Mouse (Mus musculus): ENCODE measurements around the gene Dsel. TPM values are rescaled to one million over a fixed set of nuclear protein-coding genes. Genes with fewer than 3 reads are reported as not detected.

Gene Dsel
- 8.5 and 8.6 TPM in 2 replicates for polyA plus RNA-seq (2016; fragmentation: Nextera tagmentation; extraction: Ambion mirVana)

- Histone ChIP-seq H3K27ac (peak within 1 kb of the TSS; percentile 95), H3K36me3 (replicated peaks) (peaks cover 6% of the 10 kb centered on the region; the same call in 1 of the 2 replicates), H3K27me3 (ENCODE audit: poor library complexity, severe bottlenecking) (no peaks in the 10 kb centered on the region), H3K4me1 (peaks cover 14% of the 10 kb centered on the region), H3K4me3 (peak within 1 kb of the TSS; percentile 83), H3K9me3 (no peaks in the 10 kb centered on the region)
- WGBS, result under 1% methylated on average over 33 of the region's 33 CpGs
- DNase-seq (ENCODE audit: extremely low spot score, low spot score), result peak; percentile 92
Observed at GRCm38 (mm10) chr1:111864779-111865165, at the start of gene Dsel. TSS of gene Dsel (minus strand) at chr1:111864918.

GRCm38 (mm10) chr1:111911424-111911823 is 46.7 kb upstream of the Dsel start:
- H3K4me3 ChIP-seq, result no peak overlapping the region
- WGBS, result 23% methylated on average over 1 of the region's 1 CpGs

GRCm38 (mm10) chr1:111883336-111883735 is 18.6 kb upstream of the Dsel start:
- no peak for DNase-seq (ENCODE audit: extremely low spot score, low spot score)
- H3K4me1 ChIP-seq, result no peaks in the 10 kb centered on the region
- H3K27ac ChIP-seq, result no peak overlapping the region
- H3K9me3 ChIP-seq, result no peaks in the 10 kb centered on the region
- no peaks in the 10 kb centered on the region for H3K27me3 ChIP-seq (ENCODE audit: poor library complexity, severe bottlenecking)
- H3K36me3 ChIP-seq (replicated peaks), result no peaks in the 10 kb centered on the region
- no peak overlapping the region for H3K4me3 ChIP-seq
- 87% methylated on average over 3 of the region's 3 CpGs for WGBS

More at GRCm38 (mm10) chr1:111911424-111911823, 46.7 kb upstream of the Dsel start:
- Histone ChIP-seq H3K27me3 (ENCODE audit: poor library complexity, severe bottlenecking) (no peaks in the 10 kb centered on the region), H3K4me1 (peaks cover 4% of the 10 kb centered on the region; the same call in 1 of the 2 replicates), H3K9me3 (no peaks in the 10 kb centered on the region), H3K27ac (no peak overlapping the region), H3K36me3 (replicated peaks) (no peaks in the 10 kb centered on the region)
- no peak for DNase-seq (ENCODE audit: extremely low spot score, low spot score)

GRCm38 (mm10) chr1:111875784-111876183 is 11.1 kb upstream of the Dsel start:
- no peak overlapping the region for H3K27ac ChIP-seq
- no peak for DNase-seq (ENCODE audit: extremely low spot score, low spot score)
- no peaks in the 10 kb centered on the region for H3K9me3 ChIP-seq
- H3K36me3 ChIP-seq (replicated peaks), result no peaks in the 10 kb centered on the region
- no peaks in the 10 kb centered on the region for H3K4me1 ChIP-seq
- H3K4me3 ChIP-seq, result no peak overlapping the region
- H3K27me3 ChIP-seq (ENCODE audit: poor library complexity, severe bottlenecking), result no peaks in the 10 kb centered on the region

- DNase-seq (ENCODE audit: extremely low spot score, low spot score), result no peak
- Histone ChIP-seq H3K27me3 (ENCODE audit: poor library complexity, severe bottlenecking) (no peaks in the 10 kb centered on the region), H3K27ac (no peak overlapping the region), H3K36me3 (replicated peaks) (no peaks in the 10 kb centered on the region), H3K4me3 (no peak overlapping the region), H3K9me3 (no peaks in the 10 kb centered on the region), H3K4me1 (no peaks in the 10 kb centered on the region)
Observed at GRCm38 (mm10) chr1:111873196-111873595, 8.5 kb upstream of the Dsel start.

GRCm38 (mm10) chr1:111865467-111865866 is 749 bp upstream of the Dsel start:
- Histone ChIP-seq H3K4me3 (no peak overlapping the region), H3K4me1 (peaks cover 14% of the 10 kb centered on the region), H3K9me3 (no peaks in the 10 kb centered on the region), H3K27me3 (ENCODE audit: poor library complexity, severe bottlenecking) (no peaks in the 10 kb centered on the region), H3K27ac (peak overlapping the region; percentile 95; the same call in 1 of the 2 replicates), H3K36me3 (replicated peaks) (peaks cover 6% of the 10 kb centered on the region; the same call in 1 of the 2 replicates)
- 81% methylated on average over 2 of the region's 2 CpGs for WGBS
- DNase-seq (ENCODE audit: extremely low spot score, low spot score), result no peak

- Histone ChIP-seq H3K9me3 (no peaks in the 10 kb centered on the region), H3K4me1 (peaks cover 14% of the 10 kb centered on the region), H3K4me3 (peak overlapping the region; percentile 83), H3K27ac (peak overlapping the region; percentile 95), H3K27me3 (ENCODE audit: poor library complexity, severe bottlenecking) (no peaks in the 10 kb centered on the region), H3K36me3 (replicated peaks) (peaks cover 6% of the 10 kb centered on the region; the same call in 1 of the 2 replicates)
- peak; percentile 74 for DNase-seq (ENCODE audit: extremely low spot score, low spot score)
- WGBS, result under 1% methylated on average over 41 of the region's 41 CpGs
Observed at GRCm38 (mm10) chr1:111864063-111864778, 497 bp downstream of the Dsel start.

- Histone ChIP-seq H3K36me3 (replicated peaks) (peaks cover 6% of the 10 kb centered on the region; the same call in 1 of the 2 replicates), H3K9me3 (no peaks in the 10 kb centered on the region), H3K27ac (no peak overlapping the region), H3K4me1 (no peaks in the 10 kb centered on the region), H3K27me3 (ENCODE audit: poor library complexity, severe bottlenecking) (no peaks in the 10 kb centered on the region), H3K4me3 (no peak overlapping the region)
- WGBS, result 98% methylated on average over 1 of the region's 1 CpGs
- no peak for DNase-seq (ENCODE audit: extremely low spot score, low spot score)
Observed at GRCm38 (mm10) chr1:111857852-111858251, 6.9 kb downstream of the Dsel start.

GRCm38 (mm10) chr1:111852439-111852838 is 12.3 kb downstream of the Dsel start:
- no peak for DNase-seq (ENCODE audit: extremely low spot score, low spot score)
- H3K27ac ChIP-seq, result no peak overlapping the region
- WGBS, result 91% methylated on average over 8 of the region's 8 CpGs
- no peak overlapping the region for H3K4me3 ChIP-seq
- H3K4me1 ChIP-seq, result no peaks in the 10 kb centered on the region
- no peaks in the 10 kb centered on the region for H3K9me3 ChIP-seq
- H3K27me3 ChIP-seq (ENCODE audit: poor library complexity, severe bottlenecking), result no peaks in the 10 kb centered on the region
- no peaks in the 10 kb centered on the region for H3K36me3 ChIP-seq (replicated peaks)

GRCm38 (mm10) chr1:111833583-111834225 is 31.0 kb downstream of the Dsel start:
- H3K4me3 ChIP-seq, result no peak overlapping the region
- no peaks in the 10 kb centered on the region for H3K36me3 ChIP-seq (replicated peaks)
- no peaks in the 10 kb centered on the region for H3K4me1 ChIP-seq
- no peaks in the 10 kb centered on the region for H3K27me3 ChIP-seq (ENCODE audit: poor library complexity, severe bottlenecking)
- DNase-seq (ENCODE audit: extremely low spot score, low spot score), result no peak
- no peaks in the 10 kb centered on the region for H3K9me3 ChIP-seq
- no peak overlapping the region for H3K27ac ChIP-seq
- WGBS, result 70% methylated on average over 2 of the region's 2 CpGs
